Mouse (Mus musculus): ENCODE measurements at regions not wholly inside any gene's neighbourhood (a gene's known extent, or its start where the extent isn't known, plus 50 kb on each side); places are given as distances from the start of the nearest gene placed in this dataset.

DNA sequence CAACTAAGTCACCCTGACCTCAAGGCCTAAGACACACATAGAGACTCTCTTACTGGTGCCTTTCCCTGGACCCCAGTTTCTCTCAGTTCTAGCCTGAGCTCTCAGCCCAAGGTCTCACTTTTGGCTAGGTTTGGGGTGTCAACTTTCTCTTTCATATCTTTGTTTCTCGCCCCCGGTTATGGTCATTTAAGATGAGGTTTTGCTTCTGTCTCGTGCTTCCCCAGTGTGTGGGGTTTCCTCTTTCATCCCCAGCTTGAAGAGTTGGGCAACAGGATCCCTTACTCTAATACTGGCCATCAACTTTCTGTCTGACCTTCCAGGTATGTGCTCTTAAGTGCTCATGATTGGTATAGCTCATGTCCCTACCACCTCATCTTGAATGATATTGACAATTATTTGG is 67.5 kb downstream of the Lmo4 start:
- no peak for TF ChIP-seq CTCF (IDR thresholded peaks at IDR 0.05; ENCODE audit: borderline replicate concordance, insufficient read depth, low read length)
- no peak for TF ChIP-seq POLR2A (IDR thresholded peaks at IDR 0.05; ENCODE audit: low read depth, low read length)
- H3K27ac ChIP-seq (ENCODE audit: insufficient read depth, low read length) = no peak overlapping the region
- H3K4me1 ChIP-seq (ENCODE audit: control insufficient read depth, insufficient read depth, low read length) = no peaks in the 10 kb centered on the region
- no peak overlapping the region for H3K4me3 ChIP-seq (ENCODE audit: insufficient read depth, low read length)

GRCm38 (mm10) chr3:144136432-144136831 is 68.6 kb downstream of the Lmo4 start:
- Histone ChIP-seq H3K4me3 (ENCODE audit: insufficient read depth, low read length) (no peak overlapping the region), H3K27ac (ENCODE audit: insufficient read depth, low read length) (no peak overlapping the region), H3K4me1 (ENCODE audit: control insufficient read depth, insufficient read depth, low read length) (no peaks in the 10 kb centered on the region)
- TF ChIP-seq POLR2A (IDR thresholded peaks at IDR 0.05; ENCODE audit: low read depth, low read length) = no peak
- TF ChIP-seq CTCF (IDR thresholded peaks at IDR 0.05; ENCODE audit: borderline replicate concordance, insufficient read depth, low read length) = no peak

DNA sequence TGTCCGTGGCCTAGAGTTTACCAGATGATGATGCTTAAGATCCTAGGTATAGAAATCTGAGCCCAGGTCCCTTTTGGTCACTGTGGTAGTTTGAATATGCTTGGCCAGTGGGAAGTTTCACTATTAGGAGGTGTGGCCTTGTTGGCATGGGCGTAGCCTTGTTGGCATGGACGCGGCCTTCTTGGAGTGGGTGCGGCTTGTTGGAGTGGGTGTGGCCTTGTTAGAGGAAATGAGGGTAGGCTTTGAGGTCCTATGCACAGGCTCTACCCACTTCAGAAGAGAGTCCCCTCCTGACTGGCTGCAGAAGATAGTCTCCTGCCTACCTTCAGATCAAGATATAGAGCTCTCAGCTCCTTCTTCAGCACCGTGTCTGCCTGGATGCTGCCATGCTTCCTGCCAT is 69.4 kb downstream of the Lmo4 start:
- TF ChIP-seq CTCF (IDR thresholded peaks at IDR 0.05; ENCODE audit: borderline replicate concordance, insufficient read depth, low read length) (no peak), POLR2A (IDR thresholded peaks at IDR 0.05; ENCODE audit: low read depth, low read length) (no peak)
- no peaks in the 10 kb centered on the region for H3K4me1 ChIP-seq (ENCODE audit: control insufficient read depth, insufficient read depth, low read length)
- no peak overlapping the region for H3K4me3 ChIP-seq (ENCODE audit: insufficient read depth, low read length)
- no peak overlapping the region for H3K27ac ChIP-seq (ENCODE audit: insufficient read depth, low read length)

GRCm38 (mm10) chr3:144128042-144128441 is 77.0 kb downstream of the Lmo4 start:
- no peak for TF ChIP-seq CTCF (IDR thresholded peaks at IDR 0.05; ENCODE audit: borderline replicate concordance, insufficient read depth, low read length)
- no peak for TF ChIP-seq POLR2A (IDR thresholded peaks at IDR 0.05; ENCODE audit: low read depth, low read length)
- Histone ChIP-seq H3K4me3 (ENCODE audit: insufficient read depth, low read length) (no peak overlapping the region), H3K27ac (ENCODE audit: insufficient read depth, low read length) (no peak overlapping the region), H3K4me1 (ENCODE audit: control insufficient read depth, insufficient read depth, low read length) (no peaks in the 10 kb centered on the region)

DNA sequence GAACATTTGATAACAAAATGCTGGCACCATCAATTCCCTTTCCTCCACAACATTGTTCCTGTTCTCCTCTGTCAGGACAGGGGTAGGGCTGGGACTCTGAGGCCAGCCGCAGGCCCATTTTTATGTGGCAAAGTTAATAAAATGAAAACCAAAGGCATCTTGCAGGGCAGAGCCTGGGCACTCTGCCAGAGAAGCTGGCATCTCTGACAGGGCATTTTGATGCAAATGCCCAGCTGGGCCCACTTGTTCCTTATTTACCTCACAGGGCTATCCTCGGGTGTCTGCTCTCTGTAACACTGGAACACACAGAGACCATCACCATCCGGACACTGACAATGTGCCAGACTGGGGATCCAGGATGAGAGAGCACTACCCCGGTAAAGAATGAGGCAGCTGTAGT is 80.7 kb downstream of the Lmo4 start:
- Histone ChIP-seq H3K4me1 (ENCODE audit: control insufficient read depth, insufficient read depth, low read length) (no peaks in the 10 kb centered on the region), H3K27ac (ENCODE audit: insufficient read depth, low read length) (no peak overlapping the region), H3K4me3 (ENCODE audit: insufficient read depth, low read length) (no peak overlapping the region)
- no peak for TF ChIP-seq POLR2A (IDR thresholded peaks at IDR 0.05; ENCODE audit: low read depth, low read length)
- no peak for TF ChIP-seq CTCF (IDR thresholded peaks at IDR 0.05; ENCODE audit: borderline replicate concordance, insufficient read depth, low read length)

DNA sequence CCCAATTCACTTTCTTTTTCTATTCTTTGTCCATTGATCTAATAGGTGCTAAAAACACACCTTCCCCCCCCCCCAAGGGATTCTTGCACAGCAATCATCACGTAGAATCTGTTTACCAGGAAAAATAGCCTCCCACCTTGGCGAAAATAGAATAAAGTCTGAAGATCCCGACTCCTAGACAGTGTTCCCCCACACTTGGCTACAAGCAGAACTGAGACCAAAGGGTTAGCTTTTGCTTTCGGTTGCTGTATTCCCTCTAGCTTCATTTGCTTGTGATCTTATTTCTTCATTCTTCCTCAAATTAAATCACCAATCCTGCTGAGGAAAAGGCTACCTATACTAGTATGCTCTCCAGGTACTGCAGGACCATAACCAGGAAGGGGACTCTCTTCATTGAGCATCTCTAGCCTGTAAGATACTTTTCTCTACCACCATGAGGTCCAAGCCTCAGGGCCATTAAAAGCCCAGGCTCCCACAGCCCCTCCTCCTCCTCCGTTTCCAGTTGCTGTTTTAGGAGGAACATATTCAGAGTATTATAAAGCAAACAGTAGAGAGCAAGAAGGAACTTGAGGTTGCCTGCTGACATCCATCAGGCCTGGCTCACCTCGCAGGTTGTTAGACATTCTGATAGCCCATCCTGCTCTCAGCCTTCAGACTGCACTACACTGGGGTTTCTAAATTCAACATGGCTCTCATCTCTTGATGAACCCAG is 81.5 kb downstream of the Lmo4 start:
- no peak for TF ChIP-seq CTCF (IDR thresholded peaks at IDR 0.05; ENCODE audit: borderline replicate concordance, insufficient read depth, low read length)
- no peak for TF ChIP-seq POLR2A (IDR thresholded peaks at IDR 0.05; ENCODE audit: low read depth, low read length)
- Histone ChIP-seq H3K27ac (ENCODE audit: insufficient read depth, low read length) (no peak overlapping the region), H3K4me1 (ENCODE audit: control insufficient read depth, insufficient read depth, low read length) (no peaks in the 10 kb centered on the region), H3K4me3 (ENCODE audit: insufficient read depth, low read length) (no peak overlapping the region)

GRCm38 (mm10) chr3:144119076-144119475 is 85.9 kb downstream of the Lmo4 start:
- no peak overlapping the region for H3K27ac ChIP-seq (ENCODE audit: insufficient read depth, low read length)
- H3K4me1 ChIP-seq (ENCODE audit: control insufficient read depth, insufficient read depth, low read length) = no peaks in the 10 kb centered on the region
- H3K4me3 ChIP-seq (ENCODE audit: insufficient read depth, low read length) = no peak overlapping the region
- TF ChIP-seq POLR2A (IDR thresholded peaks at IDR 0.05; ENCODE audit: low read depth, low read length) = no peak
- no peak for TF ChIP-seq CTCF (IDR thresholded peaks at IDR 0.05; ENCODE audit: borderline replicate concordance, insufficient read depth, low read length)

GRCm38 (mm10) chr3:144113672-144114645 is 91.1 kb downstream of the Lmo4 start:
- TF ChIP-seq POLR2A (IDR thresholded peaks at IDR 0.05; ENCODE audit: low read depth, low read length) (no peak), CTCF (IDR thresholded peaks at IDR 0.05; ENCODE audit: borderline replicate concordance, insufficient read depth, low read length) (no peak)
- H3K4me1 ChIP-seq (ENCODE audit: control insufficient read depth, insufficient read depth, low read length) = no peaks in the 10 kb centered on the region
- no peak overlapping the region for H3K4me3 ChIP-seq (ENCODE audit: insufficient read depth, low read length)
- H3K27ac ChIP-seq (ENCODE audit: insufficient read depth, low read length) = no peak overlapping the region

DNA sequence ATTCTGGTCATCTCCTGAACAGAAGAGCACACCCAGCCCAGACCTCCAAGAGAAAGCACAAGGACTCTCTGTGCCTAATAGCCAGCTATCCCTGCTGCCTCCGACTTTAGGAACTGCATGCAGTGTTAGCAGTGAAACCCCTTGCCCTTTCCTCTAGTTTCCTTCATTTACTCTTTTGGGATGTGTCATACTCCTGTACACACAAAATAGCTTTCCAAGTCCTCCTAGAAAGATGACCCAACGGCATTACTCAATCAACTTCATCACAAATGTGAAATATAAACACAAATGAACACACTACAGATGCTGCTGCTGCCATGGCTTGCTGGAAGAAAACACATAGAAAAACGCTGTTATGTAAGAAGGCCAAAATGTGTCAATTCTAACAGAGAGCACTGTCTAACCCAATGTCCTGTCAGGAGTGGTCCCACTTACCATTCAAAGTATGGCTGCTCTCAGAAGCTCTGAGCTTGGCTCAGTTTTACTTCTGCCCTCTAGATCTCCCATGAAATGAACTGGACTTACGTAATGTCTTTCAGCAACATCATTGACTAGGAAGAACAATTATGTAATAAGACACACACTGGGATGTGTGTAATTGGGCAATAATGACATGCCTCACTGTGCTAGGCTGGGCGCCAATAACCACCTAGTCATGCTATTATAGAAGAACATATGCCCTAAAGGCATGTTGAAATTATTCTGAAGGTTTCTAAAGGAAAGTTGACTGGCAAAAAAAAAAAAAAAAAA is 94.5 kb downstream of the Lmo4 start:
- TF ChIP-seq POLR2A (IDR thresholded peaks at IDR 0.05; ENCODE audit: low read depth, low read length) (no peak), CTCF (IDR thresholded peaks at IDR 0.05; ENCODE audit: borderline replicate concordance, insufficient read depth, low read length) (no peak)
- Histone ChIP-seq H3K27ac (ENCODE audit: insufficient read depth, low read length) (no peak overlapping the region), H3K4me3 (ENCODE audit: insufficient read depth, low read length) (no peak overlapping the region), H3K4me1 (ENCODE audit: control insufficient read depth, insufficient read depth, low read length) (no peaks in the 10 kb centered on the region)
